Mouse (Mus musculus) kidney, postnatal 0 days (tissue): ENCODE data around the gene Ctsa. TPM values are rescaled to one million over a fixed set of nuclear protein-coding genes. Genes with fewer than 3 reads are reported as not detected.

Experiments
- ATAC-seq: fragments of 200-750 bp; cut with Nextera tagmentation; replicated peaks from 2 replicates; pipeline ENCODE4 v1.8.0; 2017; ENCODE audit warnings: low read depth, moderate number of reproducible peaks, moderate TSS enrichment, moderate library complexity; ENCODE audit not compliant: low FRiP score
- DNase-seq: peaks from one replicate; pipeline ENCODE4 v3.0.0-alpha.2; 2016; ENCODE audit warnings: low spot score
- H3K27ac ChIP-seq: fragments of 300-500 bp; sonication (generic); 2 replicates; pipeline ENCODE4 v1.5.1; 2014; ENCODE audit warnings: mild to moderate bottlenecking
- H3K27me3 ChIP-seq: fragments of 300-500 bp; sonication (generic); 2 replicates; pipeline ENCODE4 v1.6.1; 2014; ENCODE audit warnings: low read length, mixed read lengths; ENCODE audit not compliant: insufficient read depth
- H3K36me3 ChIP-seq: fragments of 300-500 bp; sonication (generic); 2 replicates; pipeline ENCODE4 v1.6.1; 2014; ENCODE audit warnings: low read length, mixed read lengths; ENCODE audit not compliant: insufficient read depth
- H3K4me1 ChIP-seq: fragments of 300-500 bp; sonication (generic); replicated peaks from 2 replicates; pipeline ENCODE4 v1.6.1; 2014; ENCODE audit warnings: antibody characterized with exemption, low read length, mixed read lengths; ENCODE audit not compliant: insufficient read depth
- H3K4me2 ChIP-seq: fragments of 300-500 bp; sonication (generic); 2 replicates; pipeline ENCODE4 v1.6.1; 2014; ENCODE audit warnings: mild to moderate bottlenecking, low read length, moderate library complexity, mixed read lengths
- H3K4me3 ChIP-seq: fragments of 300-500 bp; sonication (generic); replicated peaks from 2 replicates; pipeline ENCODE4 v1.5.1; 2014; ENCODE audit warnings: low read depth, low read length
- H3K9ac ChIP-seq: fragments of 300-500 bp; sonication (generic); 2 replicates; pipeline ENCODE4 v1.6.1; 2014; ENCODE audit warnings: low read depth, low read length
- H3K9me3 ChIP-seq: fragments of 300-500 bp; sonication (generic); replicated peaks from 2 replicates; pipeline ENCODE4 v1.6.1; 2016; ENCODE audit warnings: low read length, inconsistent platforms, mixed read lengths
- CTCF ChIP-seq: IDR thresholded peaks from 2 replicates; pipeline ENCODE4 v1.5.1; 2016; ENCODE audit warnings: antibody characterized with exemption, low read depth, mild to moderate bottlenecking, moderate library complexity
- WGBS: fragments of 180-500 bp; shearing (Covaris S2); extraction: QIAGEN DNeasy Blood & Tissue Kit; methylation state at CpG from one replicate; pipeline ENCODE4 v1.1.7; 2014; 5-methylcytosine and 5-hydroxymethylcytosine counted together
- polyA plus RNA-seq: library from polyadenylated mRNA; unstranded; fragments of >200 nt; fragmentation: Nextera tagmentation; extraction: Ambion mirVana; gene quantifications from 2 replicates; pipeline ENCODE4 v1.2.1, GENCODE M21; 2015

Ctsa gene
- polyA plus RNA-seq, 1 experiment from 2014 or later, result 219 TPM

DNA sequence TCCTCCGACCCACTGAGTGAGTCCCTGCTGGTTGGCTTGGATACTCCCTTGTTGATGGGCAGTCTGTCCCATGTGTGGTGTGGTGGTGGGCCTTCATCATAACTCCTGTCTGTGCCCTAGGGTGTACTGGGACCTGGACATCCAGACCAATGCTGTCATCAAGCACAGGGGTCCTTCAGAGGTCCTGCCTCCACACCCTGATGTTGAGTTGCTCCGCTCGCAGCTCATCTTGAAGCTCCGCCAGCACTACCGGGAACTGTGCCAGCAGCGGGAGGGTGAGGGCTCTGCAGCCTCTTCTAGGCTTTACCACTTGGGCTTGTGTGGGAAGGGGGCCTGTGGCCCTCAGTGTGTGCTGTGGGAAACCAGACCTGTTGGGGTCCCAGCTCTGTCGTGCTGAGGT is 53.1 kb downstream of the Ctsa start:
- Histone ChIP-seq H3K4me2 (no peak overlapping the region), H3K9me3 (no peaks in the 10 kb centered on the region), H3K9ac (no peak overlapping the region), H3K4me1 (peaks cover 4% of the 10 kb centered on the region), H3K36me3 (peaks cover 63% of the 10 kb centered on the region), H3K27ac (no peak overlapping the region), H3K4me3 (no peak overlapping the region), H3K27me3 (no peaks in the 10 kb centered on the region)
- DNase-seq (no peak), ATAC-seq (no peak)
- TF ChIP-seq CTCF, result no peak
- WGBS, result 54% methylated on average over 7 of the region's 7 CpGs

DNA sequence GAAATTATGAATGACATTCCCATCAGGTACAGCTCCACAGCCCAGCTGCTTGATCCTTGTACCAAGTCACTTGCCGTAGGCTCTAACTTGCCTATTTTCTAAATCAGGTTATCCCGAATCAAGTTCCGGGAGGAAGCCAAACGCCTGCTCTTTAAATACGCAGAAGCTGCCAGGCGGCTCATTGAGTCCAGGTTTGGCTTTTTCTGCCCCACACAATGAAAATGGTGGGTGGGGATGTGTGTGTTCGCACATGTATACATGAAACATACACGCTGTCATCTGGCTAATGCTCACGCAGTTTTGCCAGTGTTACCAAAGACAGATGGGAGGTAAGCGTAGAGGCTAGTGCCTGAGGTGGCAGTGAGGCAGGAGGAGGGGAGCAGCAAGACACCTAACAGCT is 53.9 kb downstream of the Ctsa start:
- Histone ChIP-seq H3K9me3 (no peaks in the 10 kb centered on the region), H3K27me3 (no peaks in the 10 kb centered on the region), H3K36me3 (peaks cover 71% of the 10 kb centered on the region), H3K4me2 (no peak overlapping the region), H3K4me3 (no peak overlapping the region), H3K27ac (no peak overlapping the region), H3K4me1 (no peaks in the 10 kb centered on the region), H3K9ac (no peak overlapping the region)
- no peak for ATAC-seq
- 96% methylated on average over 10 of the region's 10 CpGs for WGBS
- no peak for DNase-seq
- no peak for TF ChIP-seq CTCF

GRCm38 (mm10) chr2:164888996-164889395 is 56.3 kb downstream of the Ctsa start:
- ATAC-seq (0 out of 2 replicates have a peak, but pooled peaks have one; percentile 18), DNase-seq (no peak)
- H3K4me1 ChIP-seq, result no peaks in the 10 kb centered on the region
- H3K36me3 ChIP-seq, result peaks cover 89% of the 10 kb centered on the region
- no peaks in the 10 kb centered on the region for H3K27me3 ChIP-seq
- H3K4me2 ChIP-seq, result no peak overlapping the region
- no peak for TF ChIP-seq CTCF
- H3K9ac ChIP-seq, result no peak overlapping the region
- WGBS, result 62% methylated on average over 12 of the region's 12 CpGs
- no peaks in the 10 kb centered on the region for H3K9me3 ChIP-seq
- H3K27ac ChIP-seq, result no peak overlapping the region
- no peak overlapping the region for H3K4me3 ChIP-seq

DNA sequence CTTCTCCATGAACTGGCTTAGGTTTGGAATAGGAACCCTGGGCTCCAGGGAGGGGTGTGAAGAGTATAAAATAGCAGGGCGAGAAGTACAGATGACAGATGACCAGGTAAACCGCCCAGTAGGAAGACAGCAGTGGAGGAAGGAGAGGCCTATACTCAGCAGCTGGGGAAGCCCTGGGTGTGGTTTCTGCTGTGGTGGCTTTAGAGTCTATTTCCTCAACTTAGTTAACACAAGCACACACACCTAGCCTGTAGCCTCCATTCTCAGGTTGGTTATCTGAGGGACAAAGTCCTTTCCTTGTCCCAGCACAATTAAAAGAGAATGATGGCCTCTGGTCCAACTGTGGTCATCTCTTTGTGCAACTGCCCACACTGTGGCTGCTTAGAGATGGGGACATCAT is 57.3 kb downstream of the Ctsa start:
- Histone ChIP-seq H3K4me1 (no peaks in the 10 kb centered on the region), H3K4me2 (no peak overlapping the region), H3K9me3 (no peaks in the 10 kb centered on the region), H3K9ac (no peak overlapping the region), H3K4me3 (no peak overlapping the region), H3K36me3 (peaks cover 97% of the 10 kb centered on the region), H3K27me3 (no peaks in the 10 kb centered on the region), H3K27ac (no peak overlapping the region)
- 75% methylated on average over 2 of the region's 2 CpGs for WGBS
- no peak for TF ChIP-seq CTCF
- ATAC-seq, result no peak
- DNase-seq, result no peak

Other genes starting within 250 kb of the Ctsa start
- gene Wfdc6a, start 247.4 kb upstream of the Ctsa start, polyA plus RNA-seq, result not detected in 2 replicates
- 0.16 TPM in 1 of 2 replicates, not detected in the other for gene Eppin, start 239.3 kb upstream of the Ctsa start, polyA plus RNA-seq
- gene Wfdc6b, start 219.4 kb upstream of the Ctsa start, polyA plus RNA-seq, result not detected in 2 replicates
- gene Wfdc8, start 219.2 kb upstream of the Ctsa start, polyA plus RNA-seq, result 0.05 TPM in 1 of 2 replicates, not detected in the other
- 0.17 TPM in 1 of 2 replicates, not detected in the other for gene Wfdc16, start 194.1 kb upstream of the Ctsa start, polyA plus RNA-seq
- gene Wfdc10, start 176.8 kb upstream of the Ctsa start, polyA plus RNA-seq, result 0.34 and 0.38 TPM in 2 replicates
- not detected in 2 replicates for gene Wfdc9, start 176.3 kb upstream of the Ctsa start, polyA plus RNA-seq
- gene Wfdc11, start 158.8 kb upstream of the Ctsa start, polyA plus RNA-seq, result not detected in 2 replicates
- 1.4 and 1.6 TPM in 2 replicates for gene Wfdc13, start 147.8 kb upstream of the Ctsa start, polyA plus RNA-seq
- gene Spint4, start 134.4 kb upstream of the Ctsa start, polyA plus RNA-seq, result 0.84 and 1.4 TPM in 2 replicates
- gene Spint5, start 117.6 kb upstream of the Ctsa start, polyA plus RNA-seq, result not detected in 2 replicates
- gene Wfdc3, start 86.9 kb upstream of the Ctsa start, polyA plus RNA-seq, result 0.64 and 1.1 TPM in 2 replicates
- 58.5 and 62.4 TPM in 2 replicates for gene Dnttip1, start 86.9 kb upstream of the Ctsa start, polyA plus RNA-seq
- gene Ube2c, start 63.0 kb upstream of the Ctsa start, polyA plus RNA-seq, result 132 and 156 TPM in 2 replicates
- gene Tnnc2, start 52.9 kb upstream of the Ctsa start, polyA plus RNA-seq, result 0.45 and 1.0 TPM in 2 replicates
- gene Snx21, start 47.0 kb upstream of the Ctsa start, polyA plus RNA-seq, result 19.9 and 21.7 TPM in 2 replicates
- 28.7 and 33.2 TPM in 2 replicates for gene Acot8, start 28.0 kb upstream of the Ctsa start, polyA plus RNA-seq
- 5.2 and 5.4 TPM in 2 replicates for gene Zswim3, start 27.8 kb upstream of the Ctsa start, polyA plus RNA-seq
- gene Zswim1, start 10.2 kb upstream of the Ctsa start, polyA plus RNA-seq, result 15.5 and 15.8 TPM in 2 replicates
- gene Spata25, start 4.3 kb upstream of the Ctsa start, polyA plus RNA-seq, result not detected in 2 replicates
- gene Neurl2, start 583 bp downstream of the Ctsa start, polyA plus RNA-seq, result 9.2 and 9.4 TPM in 2 replicates
- 43.9 and 45.4 TPM in 2 replicates for gene Pltp, start 24.8 kb downstream of the Ctsa start, polyA plus RNA-seq
- 70.0 and 76.5 TPM in 2 replicates for gene Pcif1, start 46.4 kb downstream of the Ctsa start, polyA plus RNA-seq
- 7.5 and 7.6 TPM in 2 replicates for gene Zfp335, start 78.9 kb downstream of the Ctsa start, polyA plus RNA-seq
- gene Mmp9, start 107.9 kb downstream of the Ctsa start, polyA plus RNA-seq, result 1.7 and 1.9 TPM in 2 replicates
- 0.68 and 0.74 TPM in 2 replicates for gene Slc12a5, start 127.9 kb downstream of the Ctsa start, polyA plus RNA-seq
- 35.6 and 38.6 TPM in 2 replicates for gene Ncoa5, start 202.0 kb downstream of the Ctsa start, polyA plus RNA-seq
- 13.5 and 16.7 TPM in 2 replicates for gene Cd40, start 222.8 kb downstream of the Ctsa start, polyA plus RNA-seq